Mouse (Mus musculus): ENCODE measurements around the gene Palm2.

Palm2 gene

GRCm38 (mm10) chr4:57719370-57719769 is 285.3 kb downstream of the Palm2 start:
- no peak for DNase-seq

- DNase-seq, result no peak
Observed at GRCm38 (mm10) chr4:57720869-57721361, 286.9 kb downstream of the Palm2 start.

GRCm38 (mm10) chr4:57722296-57722695 is 288.2 kb downstream of the Palm2 start:
- DNase-seq, result no peak

- no peak for DNase-seq
Observed at GRCm38 (mm10) chr4:57723659-57724058, 289.6 kb downstream of the Palm2 start.

GRCm38 (mm10) chr4:57725569-57725968 is 291.5 kb downstream of the Palm2 start:
- DNase-seq, result no peak

- DNase-seq, result no peak
Observed at GRCm38 (mm10) chr4:57728611-57729183, 294.6 kb downstream of the Palm2 start.

- DNase-seq, result no peak
Observed at GRCm38 (mm10) chr4:57730047-57730446, 296.0 kb downstream of the Palm2 start.

GRCm38 (mm10) chr4:57730801-57731598 is 297.0 kb downstream of the Palm2 start:
- DNase-seq, result no peak

- DNase-seq, result no peak
Observed at GRCm38 (mm10) chr4:57732351-57732750, 298.3 kb downstream of the Palm2 start.

- no peak for DNase-seq
Observed at GRCm38 (mm10) chr4:57733445-57733844, 299.4 kb downstream of the Palm2 start.

- DNase-seq, result no peak
Observed at GRCm38 (mm10) chr4:57735426-57735825, 301.4 kb downstream of the Palm2 start.

GRCm38 (mm10) chr4:57738856-57739552 is 305.0 kb downstream of the Palm2 start:
- no peak for DNase-seq

GRCm38 (mm10) chr4:57743325-57743929 is 309.4 kb downstream of the Palm2 start:
- no peak for DNase-seq

GRCm38 (mm10) chr4:57750651-57751050 is 316.6 kb downstream of the Palm2 start:
- no peak for DNase-seq

- no peak for DNase-seq
Observed at GRCm38 (mm10) chr4:57751054-57751453, 317.0 kb downstream of the Palm2 start.

GRCm38 (mm10) chr4:57751566-57751965 is 317.5 kb downstream of the Palm2 start:
- no peak for DNase-seq

- no peak for DNase-seq
Observed at GRCm38 (mm10) chr4:57755085-57755484, 321.0 kb downstream of the Palm2 start.

GRCm38 (mm10) chr4:57757997-57758396 is 323.9 kb downstream of the Palm2 start:
- DNase-seq, result no peak

Measured in cerebellum, adult 9-10 months (tissue).